Mouse (Mus musculus) adrenal gland, adult 2 months (tissue): ENCODE results near the gene Tifab. TPM values are rescaled to one million over a fixed set of nuclear protein-coding genes. Genes with fewer than 3 reads are reported as not detected.
"Not testable (repeated sequence)": the region's sequence is repeated elsewhere in the genome, so short reads cannot be mapped to it uniquely, and the experiment has no call there.

Experiments
- DNase-seq: peaks from one replicate; pipeline ENCODE4 v3.0.0; 2021
- long read RNA-seq: library from polyadenylated mRNA; stranded (forward); transcript quantifications from one replicate; pipeline ENCODE4 v2.0.0, GENCODE M21; 2021
- polyA plus RNA-seq: library from polyadenylated mRNA; depleted of rRNA; stranded (reverse); fragments of >200 nt; gene quantifications from 2 replicates; pipeline ENCODE4 v1.2.3, GENCODE M21; 2012; rRNA removed
- total RNA-seq, 2 experiments: library from RNA; stranded (reverse); gene quantifications; 2 replicates each; pipeline ENCODE4 v1.2.3; 2021

The Tifab gene
- total RNA-seq = 1 to 10 TPM; 2.3 to 2.9 TPM
- 5.0 and 5.5 TPM in 2 replicates for polyA plus RNA-seq
- long read RNA-seq, partial matches to known transcripts = 0 of 3 reads
- long read RNA-seq, other reads (novel, unspliced or antisense) = 1 of 3 reads

- DNase-seq = no peak
These were observed at the start of gene Tifab for GRCm38 (mm10) chr13:56178416-56179035. Tifab (minus strand) TSS chr13:56178885.

GRCm38 (mm10) chr13:56226175-56226954, 47.7 kb upstream of the Tifab start:
- no peak for DNase-seq

- no peak for DNase-seq
These were observed 44.9 kb upstream of the Tifab start for GRCm38 (mm10) chr13:56223625-56224024.

GRCm38 (mm10) chr13:56222849-56223246, 44.2 kb upstream of the Tifab start:
- DNase-seq = no peak

- DNase-seq = peak; percentile 17
These were observed 43.5 kb upstream of the Tifab start for GRCm38 (mm10) chr13:56221995-56222848.

- no peak for DNase-seq
These were observed 42.6 kb upstream of the Tifab start for GRCm38 (mm10) chr13:56221129-56221910.

- DNase-seq = no peak
These were observed 40.6 kb upstream of the Tifab start for GRCm38 (mm10) chr13:56219254-56219653.

- DNase-seq = no peak
These were observed 37.4 kb upstream of the Tifab start for GRCm38 (mm10) chr13:56216090-56216489.

- DNase-seq = no peak
These were observed 35.9 kb upstream of the Tifab start for GRCm38 (mm10) chr13:56214633-56215032.

GRCm38 (mm10) chr13:56209067-56209411, 30.4 kb upstream of the Tifab start:
- no peak for DNase-seq

- DNase-seq = no peak
These were observed 29.8 kb upstream of the Tifab start for GRCm38 (mm10) chr13:56208225-56209066.

GRCm38 (mm10) chr13:56199506-56199905, 20.8 kb upstream of the Tifab start:
- DNase-seq = no peak

GRCm38 (mm10) chr13:56197473-56198266, 19.0 kb upstream of the Tifab start:
- DNase-seq = peak; percentile 88

GRCm38 (mm10) chr13:56197031-56197430, 18.3 kb upstream of the Tifab start:
- DNase-seq = no peak

GRCm38 (mm10) chr13:56195824-56196223, 17.1 kb upstream of the Tifab start:
- DNase-seq = not testable (repeated sequence)

GRCm38 (mm10) chr13:56194181-56194580, 15.5 kb upstream of the Tifab start:
- not testable (repeated sequence) for DNase-seq

- DNase-seq = peak; percentile 33
These were observed 12.5 kb upstream of the Tifab start for GRCm38 (mm10) chr13:56191225-56191624.

- no peak for DNase-seq
These were observed 11.0 kb upstream of the Tifab start for GRCm38 (mm10) chr13:56189688-56190087.

GRCm38 (mm10) chr13:56183687-56184086, 5.0 kb upstream of the Tifab start:
- DNase-seq = no peak

GRCm38 (mm10) chr13:56181424-56181823, 2.7 kb upstream of the Tifab start:
- DNase-seq = no peak
